Mouse (Mus musculus) cerebellum, postnatal 25 days (tissue): ENCODE measurements at regions not wholly inside any gene's neighbourhood (a gene's known extent, or its start where the extent isn't known, plus 50 kb on each side); places are given as distances from the start of the nearest gene placed in this dataset.

Experiments
- DNase-seq, 2 experiments: peaks; one replicate each; pipeline ENCODE4 v3.0.0; 2021; ENCODE audit warnings: mixed read lengths in 2 of 2

DNA sequence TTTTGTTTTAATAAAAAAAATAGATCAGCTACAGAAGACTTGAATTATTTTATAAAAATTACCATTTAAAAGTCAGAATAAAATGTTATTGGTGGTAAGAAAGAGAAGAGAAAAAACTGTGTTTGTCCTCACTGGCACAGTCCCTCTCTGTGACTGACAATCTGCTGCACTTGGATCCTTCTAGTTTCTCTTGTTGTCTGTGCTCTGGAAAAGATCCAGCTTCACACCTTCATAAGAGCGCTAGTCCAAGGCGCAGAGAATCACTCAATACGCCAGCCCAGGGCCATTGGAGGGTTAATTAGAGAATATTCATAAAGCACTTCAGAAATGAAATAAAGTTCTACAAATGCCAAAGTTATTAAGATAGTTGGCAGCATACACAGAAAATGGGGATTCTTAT is 153.8 kb downstream of the Lmbrd1 start:
- DNase-seq = peak; percentile 11 to 13

DNA sequence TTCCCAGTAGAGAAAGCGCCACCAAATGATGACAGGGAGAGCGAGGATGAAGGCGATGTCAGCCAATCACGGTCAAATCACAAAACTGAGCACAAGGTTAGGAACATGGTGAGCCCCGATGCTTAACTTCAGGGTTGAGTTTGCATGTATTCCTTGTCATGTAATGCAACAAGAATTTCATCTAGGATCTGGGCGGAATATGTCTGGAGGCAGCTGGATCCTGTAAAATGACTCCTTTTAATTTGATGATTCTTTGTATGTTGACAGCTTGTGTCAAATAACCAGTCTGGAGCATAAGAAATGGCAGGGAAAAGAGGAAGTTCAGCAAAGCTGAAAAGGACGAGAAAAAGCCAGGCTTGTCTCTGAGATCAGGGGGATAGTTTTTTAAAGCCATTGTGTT is 188.4 kb downstream of the Lmbrd1 start:
- no peak for DNase-seq

DNA sequence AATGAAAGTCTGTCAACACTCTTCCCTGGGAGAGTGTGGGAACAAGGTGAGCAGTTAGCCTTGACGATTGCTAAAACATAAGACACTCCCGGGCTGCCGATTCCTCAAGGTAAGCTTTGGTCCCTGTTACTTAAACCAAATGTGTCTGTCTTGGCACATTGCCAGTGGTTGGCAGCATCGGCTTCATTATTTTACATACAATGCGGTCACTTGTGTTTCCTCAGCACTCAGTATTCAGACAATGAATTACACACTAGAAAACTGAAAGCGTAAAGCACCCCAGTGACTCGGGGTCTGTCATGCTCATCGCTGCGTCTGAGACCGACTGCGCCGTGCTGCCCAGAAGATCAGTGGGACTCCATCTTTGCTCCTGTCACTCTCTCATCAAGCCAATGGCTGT is 191.3 kb downstream of the Lmbrd1 start:
- peak; percentile 77 to 79 for DNase-seq

DNA sequence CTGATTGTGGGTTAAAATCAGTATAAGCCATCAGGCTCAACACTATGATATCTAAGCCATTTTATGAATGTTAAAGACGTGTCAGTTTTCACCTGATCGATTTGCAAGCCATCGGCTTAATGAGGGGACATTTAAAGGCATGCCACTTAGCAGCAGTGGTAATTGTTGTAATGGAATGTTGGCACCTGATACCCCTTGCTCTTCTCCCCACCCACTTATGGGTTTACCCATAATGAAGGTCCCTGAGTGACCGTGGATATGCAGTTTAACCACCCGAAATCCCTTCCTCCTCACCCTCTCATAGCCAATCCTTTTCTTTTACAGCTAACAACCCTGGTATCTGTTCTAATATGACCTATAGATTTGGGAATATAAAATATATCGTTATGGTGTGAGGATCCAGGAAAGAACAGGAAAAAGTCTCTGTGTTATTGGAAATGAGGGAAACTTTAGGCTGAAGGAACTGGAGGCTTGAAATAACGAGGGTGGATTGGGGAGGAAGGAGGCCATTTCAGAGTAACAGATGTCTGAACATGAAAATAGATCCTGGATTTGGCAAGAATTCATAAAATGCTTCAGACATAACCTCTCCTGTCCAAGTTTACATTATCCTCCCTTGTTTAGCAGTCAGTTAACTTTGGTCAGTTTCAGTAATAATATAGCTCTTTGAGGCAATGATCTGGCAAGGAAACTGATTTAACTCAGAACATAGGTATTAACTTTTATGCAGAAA is 192.4 kb downstream of the Lmbrd1 start:
- peak in 1 of 2 experiments; percentile 29 for DNase-seq

DNA sequence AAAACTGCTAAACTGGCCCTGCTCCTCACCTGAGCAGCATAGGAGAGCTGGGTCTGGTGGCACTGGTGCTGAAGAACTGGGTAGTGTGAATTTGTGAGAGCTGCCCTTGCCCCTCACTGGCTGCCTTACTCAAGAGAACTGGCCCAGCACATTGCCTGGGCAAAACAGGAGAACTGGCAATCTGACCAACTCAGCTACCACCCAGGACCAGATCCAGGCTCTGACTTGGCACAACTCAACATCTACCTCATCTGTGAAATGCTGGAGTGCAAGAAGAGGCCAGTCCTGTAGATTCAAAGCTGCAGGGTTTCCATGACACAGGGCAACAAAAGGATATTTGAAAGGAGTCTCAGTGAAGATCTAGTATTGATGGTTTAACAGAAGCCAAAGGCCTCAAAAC is 198.6 kb downstream of the Lmbrd1 start:
- DNase-seq = peak; percentile 55 to 57

DNA sequence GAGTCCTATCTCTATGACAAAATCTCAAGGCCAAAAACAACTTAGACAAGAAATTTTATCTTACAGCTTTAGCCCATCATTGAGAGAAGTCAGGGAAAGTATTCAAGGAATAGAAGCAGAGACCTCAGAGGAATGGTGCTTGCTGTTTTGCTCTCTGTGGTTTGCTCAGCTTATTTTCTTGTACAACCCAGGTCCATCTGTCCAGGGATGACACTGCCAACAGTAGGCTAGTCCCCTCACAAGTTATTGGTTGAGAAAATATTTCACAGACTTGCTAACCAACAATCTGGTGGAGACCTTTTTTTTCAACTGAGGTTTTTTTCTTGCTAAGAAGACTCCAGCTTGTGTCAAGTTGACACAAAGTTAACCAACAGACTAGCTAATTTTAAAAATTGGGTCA is 205.2 kb downstream of the Lmbrd1 start:
- peak; percentile 63 to 77 for DNase-seq

DNA sequence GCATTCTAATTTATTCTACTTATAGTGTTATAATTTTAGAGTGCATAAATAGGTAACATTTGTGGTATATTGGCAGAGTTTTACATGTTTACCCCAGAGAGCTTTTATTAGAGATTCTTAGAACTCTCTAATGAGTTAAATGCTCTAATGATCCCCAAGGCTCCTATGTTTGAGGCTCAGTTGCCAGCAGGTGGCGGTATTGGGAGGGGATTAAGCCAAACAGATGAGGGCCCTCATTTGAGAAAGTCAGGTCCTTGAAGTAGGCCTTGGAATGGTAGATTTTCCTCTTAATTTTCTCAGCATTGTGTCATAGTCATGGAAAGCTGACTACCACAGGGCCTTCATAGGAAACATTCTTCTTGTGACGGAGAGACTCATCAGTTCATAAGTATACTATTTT is 222.8 kb downstream of the Lmbrd1 start:
- peak; percentile 77 to 88 for DNase-seq

DNA sequence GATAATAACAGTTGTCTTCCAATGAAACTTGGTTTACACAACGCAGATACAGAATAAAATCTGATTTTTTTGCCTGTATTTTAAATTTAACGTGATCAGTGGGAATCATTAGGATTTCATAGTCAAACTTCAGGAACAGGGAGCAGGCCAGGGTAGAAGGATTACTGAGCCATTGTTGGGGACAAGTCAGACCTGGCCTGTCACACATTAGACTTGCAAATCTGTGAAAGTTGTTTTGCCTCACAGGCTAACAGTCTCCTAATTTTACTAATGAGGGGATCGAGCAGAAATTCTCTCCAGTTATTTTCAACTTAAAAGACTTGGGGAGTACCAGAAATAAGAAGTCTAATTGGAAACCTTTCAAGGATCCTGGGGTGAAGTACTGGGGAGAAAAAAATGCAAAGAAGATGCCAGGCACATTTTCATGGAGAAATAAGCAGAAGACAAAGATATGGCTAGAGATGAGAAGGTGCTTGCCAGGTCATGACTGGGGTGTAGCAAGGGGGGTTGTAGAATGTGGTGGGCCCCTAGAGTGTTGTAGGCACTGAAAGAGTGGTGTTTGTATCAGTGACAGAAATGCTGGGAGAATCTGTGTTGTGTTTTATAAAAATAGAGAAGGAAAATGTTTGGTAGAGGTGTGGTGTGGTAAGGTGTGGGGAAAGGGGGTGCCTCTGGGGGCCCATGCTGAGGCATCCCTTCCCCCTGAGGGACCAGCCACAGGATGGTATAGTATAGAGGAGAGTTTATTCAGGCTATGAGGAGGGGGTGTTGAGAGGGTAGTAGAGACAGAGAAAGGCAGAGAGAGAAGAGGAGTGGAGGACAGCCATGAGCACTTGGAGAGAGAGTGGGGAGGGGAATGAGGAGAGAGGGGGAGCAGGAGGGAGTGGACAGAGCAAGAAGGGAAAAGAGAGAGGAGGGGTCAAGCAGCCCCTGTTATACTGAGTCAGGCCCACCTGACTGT is 260.2 kb downstream of the Lmbrd1 start:
- no peak for DNase-seq

DNA sequence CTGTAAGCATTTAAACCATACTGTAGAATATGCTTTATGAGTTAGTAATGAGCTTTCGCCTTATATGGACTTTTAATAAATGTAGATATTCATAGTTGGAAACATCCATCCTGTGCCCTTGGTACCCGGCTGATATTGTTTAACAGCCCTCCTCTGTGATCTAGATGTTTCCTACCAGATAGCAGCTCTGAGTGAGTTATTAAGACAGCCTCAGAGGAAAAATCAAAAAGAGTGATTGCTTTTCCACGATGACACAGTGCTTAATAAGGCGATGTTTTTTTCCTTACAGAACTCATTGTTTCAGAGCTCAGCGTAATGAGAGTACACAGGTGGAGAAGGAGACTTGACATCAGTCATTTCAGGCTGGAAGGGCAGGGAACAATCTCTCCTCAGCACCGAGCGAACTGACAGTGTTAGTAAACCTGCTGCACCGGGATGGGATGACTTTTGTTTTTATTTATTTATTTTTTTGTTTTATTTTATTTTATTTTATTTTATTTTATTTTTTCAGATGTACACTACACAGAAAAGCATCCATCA is 264.4 kb downstream of the Lmbrd1 start:
- no peak for DNase-seq

DNA sequence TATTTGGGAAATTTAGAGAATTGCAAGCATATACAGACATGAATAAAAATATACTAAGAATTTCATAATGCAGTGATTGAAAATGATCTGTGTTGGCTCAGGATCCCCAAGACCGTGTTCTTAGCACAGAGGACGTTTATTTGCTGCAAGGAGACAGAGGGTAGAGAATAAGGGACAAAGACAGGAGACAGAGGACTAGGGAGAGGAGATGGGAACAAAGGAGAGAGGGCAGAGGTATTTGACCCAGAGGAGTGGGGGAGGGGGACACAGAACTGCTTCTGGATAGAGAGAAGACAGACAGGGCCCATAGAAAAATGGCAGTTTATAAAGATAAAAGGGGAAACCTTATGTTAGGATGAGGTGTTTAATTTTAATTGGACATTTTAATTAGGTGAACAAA is 265.0 kb downstream of the Lmbrd1 start:
- no peak for DNase-seq

DNA sequence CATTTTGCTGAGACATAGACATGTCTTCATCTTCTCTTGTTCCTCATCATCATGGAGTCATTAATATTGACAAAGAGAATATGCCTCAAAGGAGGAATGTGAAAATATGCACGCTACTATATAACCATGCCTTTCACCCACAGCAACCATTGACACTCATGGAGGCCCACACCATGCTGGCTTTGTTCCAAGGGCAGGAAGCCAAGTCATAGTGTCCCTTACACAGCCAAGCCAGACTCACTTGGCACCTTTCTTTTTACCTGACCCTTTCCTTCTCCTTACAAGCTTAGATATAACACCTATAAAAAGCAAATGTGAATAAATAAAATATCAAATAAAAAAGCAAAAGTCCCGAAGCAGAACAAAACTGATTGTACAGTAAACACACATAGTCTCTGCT is 294.3 kb downstream of the Lmbrd1 start:
- DNase-seq = peak; percentile 13 to 54

DNA sequence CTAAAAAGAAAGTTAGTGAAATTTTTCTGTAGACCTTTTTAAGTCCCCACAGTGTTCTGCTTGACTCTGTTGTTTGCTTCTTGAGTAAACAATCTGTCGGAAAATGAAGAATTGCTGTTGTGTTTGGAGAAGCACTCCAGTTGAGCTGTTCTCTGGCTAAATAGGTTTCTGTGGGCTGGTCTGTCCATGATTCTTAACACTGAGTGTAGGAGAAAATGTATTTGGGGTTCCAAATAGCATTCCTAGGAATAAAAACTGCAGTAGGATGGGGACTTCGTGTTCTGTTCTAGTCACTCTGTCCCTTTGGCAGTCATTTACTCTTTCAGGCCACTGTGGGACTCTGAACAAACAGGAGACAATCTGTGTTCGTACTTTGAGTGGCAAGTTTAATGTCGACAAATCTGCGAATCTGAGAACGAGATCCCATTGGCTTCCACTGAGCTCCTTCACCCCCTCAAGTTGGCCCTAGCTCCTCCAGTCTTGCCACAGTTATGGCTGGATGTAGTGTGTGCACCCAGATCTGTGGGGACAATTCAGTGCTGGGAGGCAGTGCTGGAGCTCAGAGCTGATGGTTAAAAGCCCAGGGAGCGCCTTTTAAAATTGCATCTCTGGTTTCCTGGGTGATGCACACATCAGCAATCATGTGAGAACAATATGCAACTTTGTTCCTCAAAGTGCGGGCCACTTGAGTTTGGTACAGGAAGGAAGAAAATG is 330.2 kb downstream of the Lmbrd1 start:
- no peak for DNase-seq

DNA sequence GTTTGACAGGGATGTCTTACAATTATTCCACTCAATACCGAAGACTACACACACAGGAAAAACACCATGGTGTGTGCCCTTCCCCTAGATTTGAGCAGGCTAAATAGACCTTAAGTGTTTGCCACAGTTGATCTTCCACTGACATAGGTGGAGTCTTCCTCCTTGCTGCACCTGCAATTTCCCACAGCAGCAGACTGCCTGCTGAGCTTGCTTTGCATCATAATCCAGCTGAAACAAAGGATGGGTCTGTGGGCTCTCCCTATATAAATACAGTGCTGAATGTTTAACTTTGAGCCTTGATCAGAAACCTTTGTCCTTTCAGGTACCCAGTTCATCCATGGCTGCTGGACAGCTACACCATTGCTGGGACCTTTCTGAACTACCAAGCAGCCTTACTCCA is 334.3 kb downstream of the Lmbrd1 start:
- DNase-seq = no peak
